Mouse (Mus musculus) left cerebral cortex, adult 18-20 months (tissue): ENCODE results near the gene Ensa. TPM values are rescaled to one million over a fixed set of nuclear protein-coding genes. Genes with fewer than 3 reads are reported as not detected.
A peak's percentile ranks its signal among the peaks of the same experiment; 100 is the strongest.
"Not testable (repeated sequence)": the region's sequence is repeated elsewhere in the genome, so short reads cannot be mapped to it uniquely, and the experiment has no call there.

Experiments used
- DNase-seq, 2 experiments: peaks; one replicate each; pipeline ENCODE4 v3.0.0; 2021 to 2022; ENCODE audit warnings: low spot score in 2 of 2, mixed read lengths in 1 of 2
- long read RNA-seq, 2 experiments: library from polyadenylated mRNA; stranded (forward); transcript quantifications; one replicate each; pipeline ENCODE4 v2.0.0; 2021
- total RNA-seq, 2 experiments: library from RNA; stranded (reverse); gene quantifications; 2 replicates each; pipeline ENCODE4 v1.2.3; 2021

Ensa gene
- total RNA-seq: 100 to 1,000 TPM; 351 to 360 TPM
- long read RNA-seq, experiment 1, transcript Ensa-201 (3 exons, 3,845 nt): minor isoform, 205 of 451 reads
- long read RNA-seq, experiment 1, transcript Ensa-202 (4 exons, 1,130 nt): major isoform, 218 of 451 reads
- long read RNA-seq, experiment 1, partial matches to known transcripts: 22 of 451 reads
- long read RNA-seq, experiment 1, other reads (novel, unspliced or antisense): 3 of 451 reads
- long read RNA-seq, experiment 2, transcript Ensa-202 (4 exons, 1,130 nt): major isoform, 186 of 367 reads
- long read RNA-seq, experiment 2, transcript Ensa-201 (3 exons, 3,845 nt): minor isoform, 143 of 367 reads
- long read RNA-seq, experiment 2, partial matches to known transcripts: 5 of 367 reads
- long read RNA-seq, experiment 2, other reads (novel, unspliced or antisense): 33 of 367 reads

- peak; percentile 96 to 97 for DNase-seq
Measured at GRCm38 (mm10) chr3:95624628-95625503, at the start of gene Ensa. TSS of gene Ensa (plus strand) at chr3:95624993.

- DNase-seq: no peak
Measured at GRCm38 (mm10) chr3:95587754-95588603, 36.8 kb upstream of the Ensa start.

- DNase-seq: peak; percentile 89 to 95
Measured at GRCm38 (mm10) chr3:95588604-95589086, 36.1 kb upstream of the Ensa start, which contains the start of gene Golph3l. TSS of gene Golph3l (plus strand) at chr3:95588934.

GRCm38 (mm10) chr3:95598734-95599133, 26.1 kb upstream of the Ensa start:
- no peak for DNase-seq

GRCm38 (mm10) chr3:95601287-95601686, 23.5 kb upstream of the Ensa start:
- DNase-seq: no peak

GRCm38 (mm10) chr3:95606096-95606495, 18.7 kb upstream of the Ensa start:
- no peak for DNase-seq

DNA sequence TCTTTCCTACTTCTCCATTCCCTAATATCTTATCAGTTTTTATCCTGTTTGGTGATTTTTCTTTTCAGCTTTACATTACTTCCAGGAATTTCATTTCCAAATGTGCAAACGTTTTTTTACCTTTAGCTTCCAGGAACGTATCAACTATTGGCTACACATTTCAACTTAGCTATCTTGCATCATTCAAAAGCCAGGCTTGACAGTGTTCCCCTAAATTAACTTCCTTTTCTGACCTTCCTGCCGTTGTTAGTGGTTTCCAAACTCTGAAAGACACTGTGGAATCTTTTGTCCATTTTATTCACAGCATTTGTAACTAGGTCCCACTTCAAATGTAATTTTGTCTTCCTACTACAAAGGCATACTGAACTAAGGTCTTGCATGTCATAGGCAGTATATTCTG, 15.6 kb upstream of the Ensa start:
- no peak for DNase-seq

GRCm38 (mm10) chr3:95613996-95614395, 10.8 kb upstream of the Ensa start:
- no peak for DNase-seq

- DNase-seq: no peak
Measured at GRCm38 (mm10) chr3:95618511-95618910, 6.3 kb upstream of the Ensa start.

DNA sequence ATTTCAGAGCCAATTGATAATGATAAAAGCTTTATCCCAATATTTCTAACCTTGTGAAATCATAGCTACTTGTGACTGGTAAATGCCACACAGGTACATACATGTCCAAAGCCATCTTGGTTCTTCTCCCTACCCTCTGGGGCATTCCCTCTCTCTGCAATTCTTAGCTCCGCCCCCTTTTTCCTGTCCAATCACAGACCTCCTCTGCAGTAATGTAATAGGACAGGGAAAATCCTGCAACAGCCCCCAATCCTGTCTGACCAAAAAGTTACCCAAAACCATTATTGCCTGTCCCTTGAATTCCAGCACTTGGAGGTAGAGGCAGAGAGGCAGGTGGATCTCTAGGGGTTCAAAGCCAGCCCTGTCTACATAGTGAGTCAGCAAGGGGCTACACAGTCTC, 3.6 kb upstream of the Ensa start:
- no peak for DNase-seq

- not testable (repeated sequence) for DNase-seq
Measured at GRCm38 (mm10) chr3:95622421-95622820, 2.4 kb upstream of the Ensa start.

DNA sequence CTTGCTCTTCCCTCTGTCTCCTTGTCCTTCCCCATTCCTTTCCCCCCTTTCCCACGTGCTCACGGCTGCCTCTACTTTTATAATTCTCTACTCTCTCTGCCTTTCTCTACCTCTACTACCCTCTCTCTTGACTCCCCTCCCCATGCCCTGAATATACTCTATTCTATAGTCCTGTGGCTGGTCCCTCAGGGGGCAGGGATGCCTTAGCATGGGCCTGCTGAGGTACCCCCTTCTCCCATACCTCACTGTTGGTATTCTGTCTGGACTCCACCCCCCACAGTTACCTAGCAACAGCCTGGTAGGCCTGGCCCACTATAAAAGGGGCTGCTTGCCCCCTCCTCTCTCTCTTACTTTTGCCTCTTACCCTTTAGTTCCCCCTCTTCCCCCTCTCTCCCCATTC, 1.2 kb upstream of the Ensa start:
- no peak for DNase-seq

GRCm38 (mm10) chr3:95623991-95624515, 740 bp upstream of the Ensa start:
- not testable (repeated sequence) for DNase-seq

DNA sequence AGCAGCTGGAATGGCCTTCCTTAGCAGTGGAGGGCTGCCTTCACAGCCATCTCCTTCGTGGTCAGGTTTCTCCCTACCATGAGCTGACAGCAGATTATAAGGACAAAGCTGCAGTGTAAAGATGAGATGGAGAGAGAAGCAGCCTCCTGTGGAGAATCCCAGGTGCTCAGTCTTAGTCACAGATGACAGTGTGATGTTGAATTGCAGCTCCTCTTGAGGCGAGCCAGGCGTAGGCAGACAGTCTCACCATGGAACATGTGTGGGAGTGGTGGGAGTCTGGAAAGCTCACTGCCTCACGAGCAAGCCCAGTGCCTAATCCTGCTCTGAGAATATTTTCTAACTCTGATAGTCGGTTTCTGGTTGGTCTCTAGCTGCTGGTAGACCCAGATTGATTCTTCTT, 3.0 kb downstream of the Ensa start:
- peak; percentile 79 to 85 for DNase-seq

GRCm38 (mm10) chr3:95629755-95630154, 5.0 kb downstream of the Ensa start:
- peak; percentile 72 to 76 for DNase-seq

DNA sequence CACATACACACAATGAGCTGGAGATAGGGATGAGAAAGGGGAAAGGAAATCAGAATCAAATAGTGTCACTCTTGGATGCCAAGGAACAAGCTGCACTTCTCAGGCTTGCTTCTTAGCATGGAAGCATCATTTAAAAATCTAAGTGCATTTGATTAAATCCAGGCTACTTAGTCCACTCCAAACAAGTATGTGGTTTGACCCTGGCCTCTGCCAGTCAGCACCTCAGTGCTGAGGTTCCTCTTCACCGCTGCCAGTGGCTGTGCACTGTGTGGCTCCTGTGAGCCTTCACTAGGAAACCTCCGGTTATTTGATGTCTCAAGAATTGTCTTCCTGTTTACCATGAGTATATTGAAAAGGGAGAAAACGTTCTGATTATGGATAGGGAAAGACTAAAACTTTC, 6.1 kb downstream of the Ensa start:
- no peak for DNase-seq

DNA sequence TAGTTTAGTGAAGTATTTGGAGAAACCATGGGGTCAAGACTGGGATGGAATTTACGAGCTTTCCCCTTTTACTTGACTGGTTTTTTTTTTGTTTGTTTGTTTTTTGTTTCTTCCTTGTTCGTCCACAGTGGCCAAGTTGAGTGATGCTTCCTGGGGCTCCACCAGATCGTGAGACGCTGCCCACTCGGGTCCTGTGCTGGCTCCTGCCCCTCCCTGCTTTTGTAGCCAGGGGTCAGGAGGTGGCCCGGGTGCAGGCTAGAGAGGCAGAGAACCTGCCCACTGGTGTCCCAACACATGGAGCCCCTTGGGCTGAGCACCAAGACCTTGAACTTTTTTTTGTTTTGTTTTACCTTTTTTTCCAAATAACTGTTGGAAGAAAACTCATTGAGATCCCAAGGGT, 6.5 kb downstream of the Ensa start:
- no peak for DNase-seq

DNA sequence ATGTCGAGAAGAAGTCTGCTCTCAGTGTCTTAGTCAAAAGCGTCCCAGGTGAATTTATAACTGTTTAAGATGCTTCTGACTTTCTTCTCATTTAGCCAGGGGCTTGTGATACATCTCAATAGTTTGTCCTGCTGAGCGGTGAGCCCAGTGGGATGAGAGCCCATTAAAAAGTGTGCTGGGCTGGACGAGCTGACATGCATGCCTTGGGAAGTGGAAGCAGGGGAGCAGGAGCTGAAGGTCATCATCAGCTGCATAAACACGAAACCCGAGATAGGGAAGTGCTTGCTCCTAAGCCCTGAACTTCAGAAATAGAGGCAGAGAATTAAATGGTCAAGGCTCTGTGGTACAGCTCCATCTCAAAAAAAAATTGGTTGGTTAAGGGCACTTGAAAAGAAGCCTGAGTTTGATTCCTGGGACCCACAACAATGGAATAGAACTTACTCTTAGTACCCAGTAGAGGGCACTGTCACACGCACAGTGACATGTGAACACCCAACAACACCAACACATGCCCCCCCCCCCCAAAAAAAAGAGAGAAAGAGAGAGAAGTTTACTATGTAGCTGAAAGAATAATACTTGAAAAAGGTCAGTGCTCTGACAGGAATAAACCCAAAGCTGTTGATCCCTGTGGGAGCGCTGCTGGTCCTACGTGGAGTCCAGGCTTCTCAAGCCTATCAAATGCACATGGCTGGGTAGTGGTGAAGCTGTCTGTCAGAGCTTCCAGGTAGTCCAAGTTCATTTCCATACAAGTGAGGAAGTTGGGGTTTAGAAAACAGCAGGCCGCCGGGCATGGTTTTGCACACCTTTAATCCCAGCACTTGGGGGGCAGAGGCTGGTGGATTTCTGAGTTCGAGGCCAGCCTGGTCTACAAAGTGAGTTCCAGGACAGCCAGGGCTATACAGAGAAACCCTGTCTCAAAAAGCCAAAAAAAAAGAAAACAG, 8.1 kb downstream of the Ensa start:
- no peak for DNase-seq

DNA sequence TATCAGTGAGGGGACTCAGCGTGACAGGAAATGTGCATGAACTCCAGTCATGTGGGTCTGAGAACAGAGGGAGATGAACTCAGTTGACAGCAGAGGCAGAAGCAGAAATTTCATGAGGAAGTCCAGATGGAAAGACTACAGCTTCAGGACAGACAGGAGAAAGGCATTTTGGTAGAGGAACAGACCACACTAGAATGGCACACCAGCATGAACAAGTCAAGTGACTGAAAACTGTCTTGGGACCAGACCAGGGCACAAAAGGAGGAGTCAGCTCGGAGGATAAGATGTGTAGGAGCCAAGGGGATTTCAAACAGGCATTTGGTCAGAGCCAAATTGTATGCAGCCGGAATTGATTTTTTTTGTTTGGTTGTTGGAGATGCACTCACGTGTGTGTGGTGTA, 10.8 kb downstream of the Ensa start:
- DNase-seq: no peak

DNA sequence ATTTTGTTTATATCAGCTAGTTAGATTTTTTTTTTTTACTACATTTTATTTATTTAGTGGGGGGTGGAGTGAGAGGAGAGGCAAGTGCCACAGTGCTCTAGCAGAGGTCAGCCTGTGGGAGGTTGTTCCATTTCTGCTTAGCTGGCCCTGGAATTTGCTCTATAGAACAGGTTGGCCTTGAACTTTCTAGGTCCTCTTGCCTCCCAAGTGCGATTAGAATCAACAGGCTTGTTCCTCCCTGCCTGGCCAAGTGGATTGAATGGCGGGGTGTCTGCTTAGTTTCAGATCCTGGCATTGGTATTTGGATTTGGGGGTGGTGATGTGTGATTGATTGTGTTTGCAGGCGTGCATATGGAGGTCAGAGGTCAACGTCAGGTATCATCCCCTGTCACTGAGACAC, 11.3 kb downstream of the Ensa start:
- no peak for DNase-seq
